Mouse (Mus musculus) intestine, embryonic 16.5 days (tissue): Measurements from ENCODE around the gene Prkn. TPM values are rescaled to one million over a fixed set of nuclear protein-coding genes. Genes with fewer than 3 reads are reported as not detected.

ENCODE experiments used
- ATAC-seq: fragments of 200-750 bp; cut with Nextera tagmentation; 2 replicates; pipeline ENCODE4 v1.8.0; 2017; ENCODE audit warnings: moderate TSS enrichment, moderate library complexity
- H3K27ac ChIP-seq: fragments of 300-500 bp; sonication (generic); 2 replicates; pipeline ENCODE4 v1.5.1; 2014; ENCODE audit warnings: mild to moderate bottlenecking, low read length
- H3K27me3 ChIP-seq: fragments of 300-500 bp; sonication (generic); replicated peaks from 2 replicates; pipeline ENCODE4 v1.6.1; 2014; ENCODE audit warnings: low read length, control low read depth, mixed read lengths; ENCODE audit not compliant: control insufficient read depth, insufficient read depth
- H3K36me3 ChIP-seq: fragments of 300-500 bp; sonication (generic); 2 replicates; pipeline ENCODE4 v1.6.1; 2014; ENCODE audit warnings: low read length, control low read depth; ENCODE audit not compliant: control insufficient read depth, insufficient read depth
- H3K4me1 ChIP-seq: fragments of 300-500 bp; sonication (generic); 2 replicates; pipeline ENCODE4 v1.6.1; 2014; ENCODE audit warnings: low read length, control low read depth, mixed read lengths; ENCODE audit not compliant: control insufficient read depth, insufficient read depth
- H3K4me2 ChIP-seq: fragments of 300-500 bp; sonication (generic); 2 replicates; pipeline ENCODE4 v1.6.1; 2014; ENCODE audit warnings: low read depth, low read length, control low read depth
- H3K4me3 ChIP-seq: fragments of 300-500 bp; sonication (generic); 2 replicates; pipeline ENCODE4 v1.5.1; 2014; ENCODE audit warnings: mild to moderate bottlenecking, low read length
- H3K9ac ChIP-seq: fragments of 300-500 bp; sonication (generic); 2 replicates; pipeline ENCODE4 v1.6.1; 2014; ENCODE audit warnings: low read depth, low read length
- H3K9me3 ChIP-seq: fragments of 300-500 bp; sonication (generic); 2 replicates; pipeline ENCODE4 v1.6.1; 2016; ENCODE audit warnings: low read length, control low read depth; ENCODE audit not compliant: control insufficient read depth
- WGBS: fragments of 180-500 bp; shearing (Covaris S2); extraction: QIAGEN DNeasy Blood & Tissue Kit; methylation state at CpG from one replicate; pipeline ENCODE4 v1.1.7; 2014; 5-methylcytosine and 5-hydroxymethylcytosine counted together
- polyA plus RNA-seq: library from polyadenylated mRNA; unstranded; fragments of >200 nt; fragmentation: Nextera tagmentation; extraction: Ambion mirVana; gene quantifications from 2 replicates; pipeline ENCODE4 v1.2.1, GENCODE M21; 2015

The Prkn gene
- polyA plus RNA-seq, 1 experiment from 2014 or later: 1.3 TPM

DNA sequence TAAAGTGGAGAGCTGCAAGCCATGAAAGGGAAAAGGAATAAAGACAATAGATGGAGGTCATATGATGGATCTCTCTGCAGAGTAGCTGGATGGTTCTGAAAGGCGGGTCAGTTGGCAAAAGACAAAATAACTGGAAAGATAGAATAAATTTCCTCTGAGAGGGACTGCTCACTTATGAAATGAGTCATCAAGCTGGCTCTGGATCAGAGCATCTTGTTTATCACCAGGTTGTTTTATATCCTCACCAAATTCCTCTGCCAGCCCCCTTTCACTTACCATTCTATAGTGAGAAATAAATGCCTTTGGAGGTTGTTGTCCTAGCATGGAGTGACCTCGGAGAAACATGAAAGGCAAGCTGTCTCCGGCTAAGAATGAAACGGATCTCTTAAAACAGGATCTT lies 371.4 kb downstream of the Prkn start:
- ATAC-seq: no peak
- 70% methylated on average over 4 of the region's 4 CpGs for WGBS

DNA sequence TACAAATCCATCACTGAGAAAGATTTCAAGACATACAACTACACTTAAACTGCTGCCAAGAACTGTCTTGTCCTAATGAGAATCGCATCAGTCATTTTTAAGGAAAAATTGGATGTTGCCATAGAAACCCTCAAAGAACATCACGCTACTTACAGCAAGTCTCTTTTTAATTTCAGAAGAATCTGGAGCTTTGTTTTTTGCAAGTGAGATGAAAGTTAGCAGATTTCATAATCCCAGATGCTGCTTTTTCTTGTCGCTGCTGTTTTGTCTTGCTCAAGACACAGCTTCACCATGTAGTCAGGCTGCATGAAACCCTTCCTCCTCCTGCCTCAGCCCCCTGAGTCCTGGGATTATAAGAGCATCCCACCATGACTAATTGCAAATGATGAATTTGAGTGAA lies 373.5 kb downstream of the Prkn start:
- H3K4me2 ChIP-seq: no peak overlapping the region
- no peaks in the 10 kb centered on the region for H3K4me1 ChIP-seq
- no peak for ATAC-seq
- H3K36me3 ChIP-seq: no peaks in the 10 kb centered on the region
- H3K27me3 ChIP-seq: no peaks in the 10 kb centered on the region
- H3K9ac ChIP-seq: no peak overlapping the region
- H3K9me3 ChIP-seq: no peaks in the 10 kb centered on the region
- H3K27ac ChIP-seq: no peak overlapping the region
- WGBS: 90% methylated on average over 3 of the region's 3 CpGs
- no peak overlapping the region for H3K4me3 ChIP-seq

More for the DNA sequence above, 371.4 kb downstream of the Prkn start:
- H3K27ac ChIP-seq: no peak overlapping the region
- H3K9me3 ChIP-seq: no peaks in the 10 kb centered on the region
- no peak overlapping the region for H3K9ac ChIP-seq
- H3K4me3 ChIP-seq: no peak overlapping the region
- no peak overlapping the region for H3K4me2 ChIP-seq
- H3K27me3 ChIP-seq: no peaks in the 10 kb centered on the region
- no peaks in the 10 kb centered on the region for H3K36me3 ChIP-seq
- no peaks in the 10 kb centered on the region for H3K4me1 ChIP-seq

DNA sequence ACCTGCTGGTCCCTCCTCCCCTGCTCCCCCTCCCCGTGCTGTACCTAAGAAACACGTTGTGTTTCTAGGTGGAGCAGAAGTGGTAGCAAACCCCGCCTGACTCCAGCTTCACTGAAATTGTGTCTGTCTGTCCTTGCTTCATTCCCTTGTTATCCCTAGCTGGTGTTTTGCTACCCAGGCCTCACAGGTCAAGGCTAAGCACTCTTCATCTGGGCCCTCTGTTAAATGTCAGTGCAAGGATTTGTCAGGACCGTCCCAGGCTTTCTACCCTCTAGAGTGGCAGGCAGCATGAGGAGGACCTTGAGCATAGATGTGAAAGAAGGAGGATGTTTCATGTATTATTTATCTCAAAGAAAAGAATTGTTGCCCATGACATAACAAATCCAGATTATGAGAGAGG lies 388.8 kb downstream of the Prkn start:
- Histone ChIP-seq H3K4me3 (no peak overlapping the region), H3K4me2 (no peak overlapping the region), H3K9me3 (no peaks in the 10 kb centered on the region), H3K27me3 (no peaks in the 10 kb centered on the region), H3K9ac (no peak overlapping the region), H3K27ac (no peak overlapping the region), H3K4me1 (no peaks in the 10 kb centered on the region), H3K36me3 (no peaks in the 10 kb centered on the region)
- ATAC-seq: no peak
- 39% methylated on average over 4 of the region's 4 CpGs for WGBS

DNA sequence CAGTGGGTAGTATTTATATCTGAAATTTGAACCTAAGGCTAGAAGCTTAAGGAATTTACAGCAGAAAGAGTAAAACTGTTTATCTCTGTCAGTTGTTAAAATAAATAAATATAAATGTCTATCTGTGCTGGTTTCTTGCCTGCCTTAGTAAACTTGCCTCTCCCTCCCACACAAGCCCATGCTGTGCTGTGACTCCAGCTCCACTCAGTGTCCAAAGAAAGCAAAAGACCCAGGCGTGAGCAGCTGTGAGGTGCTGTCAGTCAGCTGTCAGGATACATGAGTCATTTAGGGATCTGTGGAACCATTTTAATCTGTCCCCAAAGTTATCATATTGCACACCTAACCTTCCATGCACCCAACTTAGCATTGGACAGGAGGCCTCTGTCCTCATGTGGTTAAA lies 389.2 kb downstream of the Prkn start:
- Histone ChIP-seq H3K9me3 (no peaks in the 10 kb centered on the region), H3K4me1 (no peaks in the 10 kb centered on the region), H3K9ac (no peak overlapping the region), H3K27ac (no peak overlapping the region), H3K4me3 (no peak overlapping the region), H3K36me3 (no peaks in the 10 kb centered on the region), H3K27me3 (no peaks in the 10 kb centered on the region), H3K4me2 (no peak overlapping the region)
- ATAC-seq: no peak
- 56% methylated on average over 1 of the region's 1 CpGs for WGBS

DNA sequence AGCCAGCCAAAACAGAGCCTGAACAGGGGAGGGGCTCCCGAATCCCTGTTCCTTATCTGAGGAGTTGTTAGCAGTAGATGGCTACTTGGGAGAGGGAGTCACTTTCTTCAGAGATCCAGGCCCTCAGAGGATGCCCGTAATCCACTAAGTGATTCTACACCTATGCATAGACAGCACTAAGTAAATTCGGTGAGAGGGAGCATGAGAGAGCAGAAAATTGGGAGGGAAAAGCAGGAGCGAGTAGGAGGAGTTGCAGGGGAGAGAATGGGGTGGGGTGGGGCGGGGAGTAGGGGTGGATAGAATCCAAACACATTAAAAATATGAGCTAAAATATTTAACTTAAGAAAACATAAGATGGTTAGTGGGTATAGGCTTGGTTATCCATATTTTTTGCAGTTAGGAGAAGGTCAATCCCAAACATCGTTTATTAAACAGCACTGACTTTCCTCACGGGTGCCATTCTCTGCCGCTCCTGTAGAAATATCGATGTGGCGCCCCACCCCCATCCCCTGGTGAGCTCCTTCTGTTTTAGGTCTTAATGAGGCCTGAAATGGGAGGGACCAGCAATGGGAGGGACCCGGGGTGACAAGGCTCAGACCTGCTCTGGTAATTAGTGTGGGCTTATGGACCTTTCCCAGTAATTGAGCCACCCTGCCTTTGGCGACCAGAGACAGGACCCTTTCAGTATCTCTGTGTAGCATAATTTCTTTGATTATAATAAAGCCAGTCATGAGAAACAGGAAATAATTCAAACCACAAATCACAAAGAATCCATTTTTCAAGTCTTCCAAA lies 390.6 kb downstream of the Prkn start:
- no peaks in the 10 kb centered on the region for H3K9me3 ChIP-seq
- no peaks in the 10 kb centered on the region for H3K36me3 ChIP-seq
- no peaks in the 10 kb centered on the region for H3K4me1 ChIP-seq
- 43% methylated on average over 12 of the region's 12 CpGs for WGBS
- H3K27me3 ChIP-seq: no peaks in the 10 kb centered on the region
- H3K4me2 ChIP-seq: no peak overlapping the region
- ATAC-seq: no peak
- H3K9ac ChIP-seq: no peak overlapping the region
- no peak overlapping the region for H3K4me3 ChIP-seq
- H3K27ac ChIP-seq: no peak overlapping the region

DNA sequence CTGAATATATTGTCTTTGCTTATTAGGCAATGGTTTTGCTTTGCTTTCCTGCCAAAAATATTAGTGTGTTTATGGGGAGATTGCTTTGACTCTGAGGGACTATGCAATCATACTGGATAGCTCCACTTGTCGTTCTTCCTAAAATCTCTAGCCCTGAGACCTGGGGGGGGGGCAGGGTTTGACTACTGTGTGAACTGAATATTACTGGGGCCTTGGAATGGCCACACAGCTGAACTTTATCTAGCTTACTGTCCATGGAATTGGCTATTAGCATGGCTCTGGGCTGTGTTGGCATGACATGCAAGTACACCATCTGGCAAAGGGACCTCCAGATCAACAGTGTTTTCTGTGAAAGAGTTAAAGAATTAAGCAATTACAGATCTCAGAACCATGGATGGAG lies 395.1 kb downstream of the Prkn start:
- ATAC-seq: no peak
- 56% methylated on average over 1 of the region's 1 CpGs for WGBS
- H3K27ac ChIP-seq: no peak overlapping the region

DNA sequence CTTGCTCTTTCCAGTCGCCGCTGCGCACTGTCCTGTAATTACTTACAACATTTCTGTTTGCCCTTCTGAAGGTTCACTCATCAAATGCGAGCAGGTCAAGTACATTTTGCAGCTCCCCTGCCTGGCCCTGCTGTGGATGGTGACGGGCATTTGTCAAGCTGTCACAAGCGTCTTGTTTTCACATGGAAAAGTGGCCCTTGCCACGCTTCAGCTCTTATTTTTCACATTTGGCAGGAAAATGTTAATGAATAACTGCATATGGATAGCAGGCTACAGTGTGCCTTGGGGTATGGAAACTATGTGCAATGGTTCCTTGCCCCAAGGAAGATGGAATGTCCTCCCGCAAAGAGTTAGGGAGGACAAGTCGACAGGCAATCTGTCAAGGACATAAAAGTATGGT lies 404.9 kb downstream of the Prkn start:
- 62% methylated on average over 9 of the region's 9 CpGs for WGBS
- Histone ChIP-seq H3K4me2 (no peak overlapping the region), H3K4me3 (no peak overlapping the region), H3K27ac (no peak overlapping the region), H3K4me1 (no peaks in the 10 kb centered on the region), H3K9me3 (no peaks in the 10 kb centered on the region), H3K36me3 (no peaks in the 10 kb centered on the region), H3K9ac (no peak overlapping the region), H3K27me3 (no peaks in the 10 kb centered on the region)
- no peak for ATAC-seq

More for the DNA sequence above, 395.1 kb downstream of the Prkn start:
- no peaks in the 10 kb centered on the region for H3K27me3 ChIP-seq
- H3K4me1 ChIP-seq: no peaks in the 10 kb centered on the region
- H3K36me3 ChIP-seq: no peaks in the 10 kb centered on the region
- H3K4me3 ChIP-seq: no peak overlapping the region
- no peak overlapping the region for H3K9ac ChIP-seq
- H3K4me2 ChIP-seq: no peak overlapping the region
- no peaks in the 10 kb centered on the region for H3K9me3 ChIP-seq

DNA sequence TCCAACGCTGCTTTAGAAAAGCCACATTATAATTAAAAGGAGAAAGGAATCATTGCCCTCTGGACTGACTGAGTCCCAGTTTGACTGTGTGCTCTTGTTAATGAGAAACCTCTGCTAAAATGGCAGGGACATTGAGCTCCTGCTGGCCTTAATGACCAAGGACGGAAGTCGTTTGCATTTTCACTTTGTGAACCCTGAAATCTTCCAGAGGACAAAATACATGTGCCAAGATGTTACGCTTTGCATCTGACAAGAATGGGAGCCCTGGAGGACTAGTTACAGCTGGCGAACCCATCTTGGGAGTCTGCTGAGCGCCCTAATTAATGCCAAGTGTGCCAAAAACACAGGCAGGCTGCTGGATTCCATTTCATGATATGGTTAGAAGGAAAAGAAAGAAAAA lies 409.0 kb downstream of the Prkn start:
- Histone ChIP-seq H3K9ac (no peak overlapping the region), H3K4me2 (no peak overlapping the region), H3K4me1 (no peaks in the 10 kb centered on the region), H3K27ac (no peak overlapping the region), H3K36me3 (no peaks in the 10 kb centered on the region), H3K27me3 (no peaks in the 10 kb centered on the region), H3K4me3 (no peak overlapping the region), H3K9me3 (no peaks in the 10 kb centered on the region)
- no peak for ATAC-seq
- WGBS: 70% methylated on average over 6 of the region's 6 CpGs

DNA sequence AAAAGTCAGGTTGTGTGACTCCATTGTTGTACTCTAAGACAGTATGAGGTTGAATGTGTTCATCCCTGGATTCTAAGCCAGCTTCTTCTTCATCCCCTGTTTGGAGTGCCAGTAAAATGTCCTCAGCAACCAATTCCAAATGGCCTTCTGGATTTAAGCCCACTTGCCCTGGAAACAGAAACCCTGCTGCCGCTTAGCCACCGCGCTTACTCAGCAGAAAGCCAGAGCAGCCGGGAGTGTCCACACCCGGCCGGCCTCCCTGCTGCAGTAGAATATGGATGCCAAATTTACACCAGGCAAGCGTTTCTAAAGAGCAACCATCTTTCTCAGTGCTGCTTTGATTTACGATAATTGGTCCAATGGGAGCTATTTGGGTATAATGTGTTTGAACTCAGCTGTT lies 420.5 kb downstream of the Prkn start:
- H3K9me3 ChIP-seq: no peaks in the 10 kb centered on the region
- H3K9ac ChIP-seq: no peak overlapping the region
- ATAC-seq: no peak
- no peaks in the 10 kb centered on the region for H3K36me3 ChIP-seq
- H3K27ac ChIP-seq: no peak overlapping the region
- H3K4me3 ChIP-seq: no peak overlapping the region
- H3K27me3 ChIP-seq: no peaks in the 10 kb centered on the region
- no peaks in the 10 kb centered on the region for H3K4me1 ChIP-seq
- no peak overlapping the region for H3K4me2 ChIP-seq
- WGBS: 65% methylated on average over 8 of the region's 8 CpGs

DNA sequence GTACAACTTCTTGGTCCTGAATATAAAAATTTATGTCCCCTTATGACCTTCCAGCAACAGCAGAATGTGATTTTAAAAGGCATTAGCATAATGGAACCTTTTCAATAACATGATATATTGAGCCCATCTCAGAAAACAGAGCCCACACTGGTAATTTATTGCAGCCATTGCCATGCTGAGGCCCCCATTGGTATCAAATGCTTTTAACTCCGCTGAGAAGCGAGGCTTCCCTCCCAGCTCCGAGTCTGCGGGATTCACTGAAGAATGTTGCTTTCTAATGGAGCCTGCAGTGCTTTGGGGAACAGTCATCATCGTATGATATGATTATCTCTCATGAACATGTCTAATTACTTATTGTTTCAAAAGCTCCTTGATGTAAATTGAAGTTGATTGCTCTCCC lies 421.5 kb downstream of the Prkn start:
- ATAC-seq: no peak
- no peaks in the 10 kb centered on the region for H3K27me3 ChIP-seq
- 76% methylated on average over 5 of the region's 5 CpGs for whole genome bisulfite sequencing
- no peak overlapping the region for H3K27ac ChIP-seq
- no peak overlapping the region for H3K4me2 ChIP-seq
- no peaks in the 10 kb centered on the region for H3K9me3 ChIP-seq
- no peaks in the 10 kb centered on the region for H3K36me3 ChIP-seq
- H3K4me3 ChIP-seq: no peak overlapping the region
- H3K4me1 ChIP-seq: no peaks in the 10 kb centered on the region
- no peak overlapping the region for H3K9ac ChIP-seq
